10 mouse cellular contexts compared by ENCODE assay signal in the genomic region with DNA sequence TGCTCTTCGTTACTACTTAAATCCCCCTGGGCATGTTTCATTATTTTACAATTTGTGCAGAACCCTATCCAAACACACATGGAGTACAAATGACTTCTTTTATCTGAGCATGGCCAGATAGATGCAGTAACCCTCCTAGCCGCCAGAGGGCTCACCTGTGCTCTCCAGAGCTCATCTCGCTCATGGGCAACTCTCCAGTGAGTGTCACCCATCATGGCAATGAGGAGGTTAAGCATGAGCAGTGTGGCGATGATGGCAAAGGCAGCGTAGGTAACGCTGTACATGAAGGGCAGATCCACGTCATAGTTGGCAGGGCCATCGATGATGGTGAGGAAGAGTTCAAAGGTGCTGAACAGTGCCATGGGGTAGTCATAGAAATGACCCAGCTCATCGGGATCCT. TPM values are rescaled to one million over a fixed set of nuclear protein-coding genes. Genes with fewer than 3 reads are reported as not detected.
DNase-seq lines count a peak whose midpoint lies in the region; ATAC-seq and TF ChIP-seq lines count a peak whose summit lies in the region.
"Had no signal": no experiment of that assay in that cellular context is flagged by ENCODE, and none has a peak within 500 bp of the region (broad histone marks: within the 10 kb centered on the region; RNA-seq: fewer than 3 reads in every experiment).

No protein-coding gene starts in this region.

- peak; percentile 45 for TF ChIP-seq CTCF in kidney, adult 2 months (conservative IDR thresholded peaks at IDR 0.05; ENCODE audit: insufficient read depth, insufficient read length, low read depth, low read length)

- no peak overlapping the region for H3K4me3 ChIP-seq in kidney, adult 2 months (ENCODE audit: insufficient read depth, low read depth, low read length)
- H3K4me3 ChIP-seq in liver, embryonic 12.5 days, result no peak overlapping the region
- H3K4me3 ChIP-seq in limb, embryonic 10.5 days, result no peak overlapping the region
- H3K4me3 ChIP-seq: embryonic facial prominence, embryonic 15.5 days; liver, embryonic 15.5 days had no signal

- H3K36me3 ChIP-seq in kidney, adult 2 months (ENCODE audit: control insufficient read depth, insufficient read depth, low read length), result no peaks in the 10 kb centered on the region
- H3K36me3 ChIP-seq in liver, embryonic 12.5 days, result no peaks in the 10 kb centered on the region
- 0 out of 2 replicates have a peak, but pooled peaks cover 11% of the 10 kb centered on the region for H3K36me3 ChIP-seq in limb, embryonic 10.5 days
- H3K36me3 ChIP-seq: liver, embryonic 15.5 days had no signal

- H3K4me1 ChIP-seq in kidney, adult 2 months (ENCODE audit: control insufficient read depth, insufficient read depth, low read length), result no peaks in the 10 kb centered on the region
- 0 out of 2 replicates have a peak, but pooled peaks cover 3% of the 10 kb centered on the region for H3K4me1 ChIP-seq in liver, embryonic 12.5 days
- H3K4me1 ChIP-seq in limb, embryonic 10.5 days, result no peaks in the 10 kb centered on the region
- H3K4me1 ChIP-seq: liver, embryonic 15.5 days had no signal

- no peak for TF ChIP-seq POLR2A in kidney, adult 2 months (IDR thresholded peaks at IDR 0.05; ENCODE audit: low read depth, low read length)

- ATAC-seq in CD4-positive, CD25-positive, alpha-beta regulatory T cell, adult 4 months, result peak; percentile 82
- peak; percentile 61 for ATAC-seq in activated CD4-positive, CD25-positive, alpha-beta regulatory T cell, adult 4 months
- peak; percentile 42; the same call in 1 of the 2 replicates for ATAC-seq in liver, embryonic 12.5 days

- H3K9me3 ChIP-seq in liver, embryonic 12.5 days (replicated peaks), result no peaks in the 10 kb centered on the region
- no peaks in the 10 kb centered on the region for H3K9me3 ChIP-seq in limb, embryonic 10.5 days (replicated peaks)
- H3K9me3 ChIP-seq: embryonic facial prominence, embryonic 15.5 days; liver, embryonic 15.5 days had no signal

- no peak overlapping the region for H3K9ac ChIP-seq in liver, embryonic 12.5 days
- H3K9ac ChIP-seq: embryonic facial prominence, embryonic 15.5 days; liver, embryonic 15.5 days had no signal

- no peaks in the 10 kb centered on the region for H3K27me3 ChIP-seq in kidney, adult 2 months (replicated peaks; ENCODE audit: control insufficient read depth, insufficient read depth, low read length)
- no peaks in the 10 kb centered on the region for H3K27me3 ChIP-seq in liver, embryonic 12.5 days (replicated peaks)
- no peaks in the 10 kb centered on the region for H3K27me3 ChIP-seq in limb, embryonic 10.5 days (ENCODE audit: low read depth, poor library complexity, severe bottlenecking)
- H3K27me3 ChIP-seq: embryonic facial prominence, embryonic 15.5 days; liver, embryonic 15.5 days had no signal

- no peak overlapping the region for H3K4me2 ChIP-seq in liver, embryonic 12.5 days
- H3K4me2 ChIP-seq: embryonic facial prominence, embryonic 15.5 days; liver, embryonic 15.5 days had no signal

- DNase-seq in kidney, adult 2 months, result peak; percentile 12
- DNase-seq in kidney, adult 8-10 months, result no peak
- DNase-seq in retina, postnatal 1 day, result peak; percentile 34
- no peak for DNase-seq in ovary, postnatal 10 days (ENCODE audit: low spot score)
- no peak for DNase-seq in limb, embryonic 10.5 days (ENCODE audit: low spot score)

- H3K27ac ChIP-seq in kidney, adult 2 months (ENCODE audit: insufficient read depth, low read depth, low read length), result no peak overlapping the region
- no peak overlapping the region for H3K27ac ChIP-seq in liver, embryonic 12.5 days
- no peak overlapping the region for H3K27ac ChIP-seq in limb, embryonic 10.5 days
- H3K27ac ChIP-seq: embryonic facial prominence, embryonic 15.5 days; liver, embryonic 15.5 days had no signal

- 69% methylated on average over 9 of the region's 9 CpGs for WGBS in kidney, adult 2 months
- 58% methylated on average over 9 of the region's 9 CpGs for WGBS in liver, embryonic 12.5 days (ENCODE audit: insufficient replicate concordance)
- 72% methylated on average over 9 of the region's 9 CpGs for WGBS in limb, embryonic 10.5 days

RNA-seq across cellular contexts. Expression of a gene that starts 13.5 kb away (rescaled TPM):
- 0.72 and 1.0 TPM in 2 replicates for polyA plus RNA-seq in kidney, adult 2 months (2012; rRNA removed)
- polyA plus RNA-seq in CD4-positive, CD25-positive, alpha-beta regulatory T cell, adult 4 months (2017; shearing (Covaris generic)), result under 1 TPM; 0.22 to 0.61 TPM
- under 1 TPM; 0.20 to 0.24 TPM for polyA plus RNA-seq in activated CD4-positive, CD25-positive, alpha-beta regulatory T cell, adult 4 months (2017; shearing (Covaris generic))
- 0.10 and 0.19 TPM in 2 replicates for polyA plus RNA-seq in liver, embryonic 12.5 days (2016; fragmentation: Nextera tagmentation; extraction: Ambion mirVana)
- polyA plus RNA-seq in limb, embryonic 10.5 days (2016; fragmentation: Nextera tagmentation; extraction: Ambion mirVana), result 0.21 and 0.31 TPM in 2 replicates

RNA-seq across cellular contexts. Expression of a gene that starts 17.4 kb away (rescaled TPM):
- polyA plus RNA-seq in kidney, adult 2 months (2012; rRNA removed), result 4.0 and 5.6 TPM in 2 replicates
- 10 to 100 TPM; 12.2 to 16.1 TPM for polyA plus RNA-seq in CD4-positive, CD25-positive, alpha-beta regulatory T cell, adult 4 months (2017; shearing (Covaris generic))
- 10 to 100 TPM in 1 of 2 experiments, 1 to 10 TPM in 1; 7.8 to 10.6 TPM for polyA plus RNA-seq in activated CD4-positive, CD25-positive, alpha-beta regulatory T cell, adult 4 months (2017; shearing (Covaris generic))
- 2.4 and 2.9 TPM in 2 replicates for polyA plus RNA-seq in liver, embryonic 12.5 days (2016; fragmentation: Nextera tagmentation; extraction: Ambion mirVana)
- 15.1 and 19.1 TPM in 2 replicates for polyA plus RNA-seq in limb, embryonic 10.5 days (2016; fragmentation: Nextera tagmentation; extraction: Ambion mirVana)

RNA-seq across cellular contexts. Expression of a gene that starts 57.9 kb away (rescaled TPM):
- polyA plus RNA-seq in kidney, adult 2 months (2012; rRNA removed), result 6.6 and 12.4 TPM in 2 replicates
- polyA plus RNA-seq in CD4-positive, CD25-positive, alpha-beta regulatory T cell, adult 4 months (2017; shearing (Covaris generic)), result not detected
- polyA plus RNA-seq in activated CD4-positive, CD25-positive, alpha-beta regulatory T cell, adult 4 months (2017; shearing (Covaris generic)), result under 1 TPM in 1 of 2 experiments, not detected in 1; 0.12 TPM
- polyA plus RNA-seq in liver, embryonic 12.5 days (2016; fragmentation: Nextera tagmentation; extraction: Ambion mirVana), result 0.05 and 0.07 TPM in 2 replicates
- not detected in 2 replicates for polyA plus RNA-seq in limb, embryonic 10.5 days (2016; fragmentation: Nextera tagmentation; extraction: Ambion mirVana)
- polyA plus RNA-seq: embryonic facial prominence, embryonic 15.5 days had no signal

Comparison
In these comparisons a context has a peak if more than half of its experiments do, and no peak if none do; other contexts are left out.
1. DNase-seq: peak in kidney, adult 2 months (single experiment) and retina, postnatal 1 day (single experiment); none in kidney, adult 8-10 months (0 of 2), ovary, postnatal 10 days (single experiment) and limb, embryonic 10.5 days (single experiment).
2. Peak in every context shown above with its lines, with median percentiles within 50 percentile points of each other: ATAC-seq.